Mouse (Mus musculus): ENCODE measurements around the gene Bcas3. TPM values are rescaled to one million over a fixed set of nuclear protein-coding genes. Genes with fewer than 3 reads are reported as not detected.
"Not testable (repeated sequence)": the region's sequence is repeated elsewhere in the genome, so short reads cannot be mapped to it uniquely, and the experiment has no call there.

Gene Bcas3
- total and polyA plus RNA-seq, 2 experiments from 2014 or later: 31.6 to 32.3 TPM

GRCm38 (mm10) chr11:85714312-85714931, 361.5 kb downstream of the Bcas3 start:
- no peaks in the 10 kb centered on the region for H3K4me1 ChIP-seq (ENCODE audit: insufficient read depth, low read length)
- H3K4me3 ChIP-seq (ENCODE audit: low read length): no peak overlapping the region
- ATAC-seq: no peak
- no peak overlapping the region for H3K27ac ChIP-seq
- H3K27me3 ChIP-seq (ENCODE audit: insufficient read depth, low read length): no peaks in the 10 kb centered on the region
- H3K9ac ChIP-seq (replicated peaks; ENCODE audit: low read length): no peak overlapping the region
- H3K9me3 ChIP-seq (ENCODE audit: low read length): no peaks in the 10 kb centered on the region
- no peaks in the 10 kb centered on the region for H3K36me3 ChIP-seq (ENCODE audit: insufficient read depth, low read length)
- TF ChIP-seq CTCF (IDR thresholded peaks at IDR 0.05; ENCODE audit: low read depth): no peak
- no peak for DNase-seq (ENCODE audit: low spot score)
- H3K4me2 ChIP-seq (ENCODE audit: low read depth, low read length): no peak overlapping the region
- WGBS: 13% methylated on average over 7 of the region's 7 CpGs

GRCm38 (mm10) chr11:85716730-85717129, 363.8 kb downstream of the Bcas3 start:
- WGBS: 86% methylated on average over 2 of the region's 2 CpGs
- not testable (repeated sequence) for H3K9me3 ChIP-seq (ENCODE audit: low read length); H3K9ac ChIP-seq (replicated peaks; ENCODE audit: low read length); H3K27me3 ChIP-seq (ENCODE audit: insufficient read depth, low read length); H3K4me1 ChIP-seq (ENCODE audit: insufficient read depth, low read length); ATAC-seq; DNase-seq (ENCODE audit: low spot score); H3K36me3 ChIP-seq (ENCODE audit: insufficient read depth, low read length); H3K4me2 ChIP-seq (ENCODE audit: low read depth, low read length); H3K4me3 ChIP-seq (ENCODE audit: low read length); H3K27ac ChIP-seq

GRCm38 (mm10) chr11:85719091-85719490, 366.1 kb downstream of the Bcas3 start:
- 91% methylated on average over 10 of the region's 10 CpGs for WGBS
- H3K36me3 ChIP-seq (ENCODE audit: insufficient read depth, low read length): no peaks in the 10 kb centered on the region
- no peak overlapping the region for H3K4me3 ChIP-seq (ENCODE audit: low read length)
- H3K9me3 ChIP-seq (ENCODE audit: low read length): no peaks in the 10 kb centered on the region
- no peak for TF ChIP-seq CTCF (IDR thresholded peaks at IDR 0.05; ENCODE audit: low read depth)
- no peaks in the 10 kb centered on the region for H3K27me3 ChIP-seq (ENCODE audit: insufficient read depth, low read length)
- DNase-seq (ENCODE audit: low spot score) (no peak), ATAC-seq (no peak)
- no peak overlapping the region for H3K27ac ChIP-seq
- H3K9ac ChIP-seq (replicated peaks; ENCODE audit: low read length): no peak overlapping the region
- H3K4me1 ChIP-seq (ENCODE audit: insufficient read depth, low read length): no peaks in the 10 kb centered on the region
- H3K4me2 ChIP-seq (ENCODE audit: low read depth, low read length): no peak overlapping the region

GRCm38 (mm10) chr11:85719766-85720165, 366.8 kb downstream of the Bcas3 start:
- no peaks in the 10 kb centered on the region for H3K4me1 ChIP-seq (ENCODE audit: insufficient read depth, low read length)
- H3K9me3 ChIP-seq (ENCODE audit: low read length): no peaks in the 10 kb centered on the region
- no peak overlapping the region for H3K9ac ChIP-seq (replicated peaks; ENCODE audit: low read length)
- DNase-seq (ENCODE audit: low spot score) (no peak), ATAC-seq (no peak)
- no peak for TF ChIP-seq CTCF (IDR thresholded peaks at IDR 0.05; ENCODE audit: low read depth)
- H3K27ac ChIP-seq: no peak overlapping the region
- no peak overlapping the region for H3K4me2 ChIP-seq (ENCODE audit: low read depth, low read length)
- H3K27me3 ChIP-seq (ENCODE audit: insufficient read depth, low read length): no peaks in the 10 kb centered on the region
- WGBS: 32% methylated on average over 7 of the region's 7 CpGs
- H3K4me3 ChIP-seq (ENCODE audit: low read length): no peak overlapping the region
- no peaks in the 10 kb centered on the region for H3K36me3 ChIP-seq (ENCODE audit: insufficient read depth, low read length)

- TF ChIP-seq CTCF (IDR thresholded peaks at IDR 0.05; ENCODE audit: low read depth): no peak
- no peaks in the 10 kb centered on the region for H3K36me3 ChIP-seq (ENCODE audit: insufficient read depth, low read length)
- H3K4me3 ChIP-seq (ENCODE audit: low read length): no peak overlapping the region
- 26% methylated on average over 6 of the region's 6 CpGs for WGBS
- no peak for ATAC-seq
- no peaks in the 10 kb centered on the region for H3K27me3 ChIP-seq (ENCODE audit: insufficient read depth, low read length)
- no peaks in the 10 kb centered on the region for H3K9me3 ChIP-seq (ENCODE audit: low read length)
- H3K27ac ChIP-seq: no peak overlapping the region
- no peaks in the 10 kb centered on the region for H3K4me1 ChIP-seq (ENCODE audit: insufficient read depth, low read length)
- DNase-seq (ENCODE audit: low spot score): no peak
- H3K9ac ChIP-seq (replicated peaks; ENCODE audit: low read length): no peak overlapping the region
- H3K4me2 ChIP-seq (ENCODE audit: low read depth, low read length): no peak overlapping the region
Observed at GRCm38 (mm10) chr11:85720269-85720773, 367.4 kb downstream of the Bcas3 start.

GRCm38 (mm10) chr11:85721986-85722385, 369.0 kb downstream of the Bcas3 start:
- WGBS: 90% methylated on average over 4 of the region's 4 CpGs
- H3K4me2 ChIP-seq (ENCODE audit: low read depth, low read length): no peak overlapping the region
- no peak for TF ChIP-seq CTCF (IDR thresholded peaks at IDR 0.05; ENCODE audit: low read depth)
- no peaks in the 10 kb centered on the region for H3K36me3 ChIP-seq (ENCODE audit: insufficient read depth, low read length)
- no peaks in the 10 kb centered on the region for H3K4me1 ChIP-seq (ENCODE audit: insufficient read depth, low read length)
- no peak overlapping the region for H3K27ac ChIP-seq
- H3K9ac ChIP-seq (replicated peaks; ENCODE audit: low read length): no peak overlapping the region
- ATAC-seq (no peak), DNase-seq (ENCODE audit: low spot score) (no peak)
- no peaks in the 10 kb centered on the region for H3K9me3 ChIP-seq (ENCODE audit: low read length)
- no peak overlapping the region for H3K4me3 ChIP-seq (ENCODE audit: low read length)
- no peaks in the 10 kb centered on the region for H3K27me3 ChIP-seq (ENCODE audit: insufficient read depth, low read length)

GRCm38 (mm10) chr11:85724159-85724558, 371.2 kb downstream of the Bcas3 start:
- Histone ChIP-seq H3K9me3 (ENCODE audit: low read length) (no peaks in the 10 kb centered on the region), H3K4me3 (ENCODE audit: low read length) (no peak overlapping the region), H3K36me3 (ENCODE audit: insufficient read depth, low read length) (no peaks in the 10 kb centered on the region), H3K27me3 (ENCODE audit: insufficient read depth, low read length) (no peaks in the 10 kb centered on the region), H3K4me2 (ENCODE audit: low read depth, low read length) (no peak overlapping the region), H3K4me1 (ENCODE audit: insufficient read depth, low read length) (no peaks in the 10 kb centered on the region), H3K9ac (replicated peaks; ENCODE audit: low read length) (no peak overlapping the region), H3K27ac (no peak overlapping the region)
- DNase-seq (ENCODE audit: low spot score): no peak
- no peak for ATAC-seq
- 71% methylated on average over 6 of the region's 6 CpGs for WGBS
- no peak for TF ChIP-seq CTCF (IDR thresholded peaks at IDR 0.05; ENCODE audit: low read depth)
